Mouse (Mus musculus): ENCODE results near the gene Fam178b.
A peak's percentile ranks its signal among the peaks of the same experiment; 100 is the strongest.
"Not testable (repeated sequence)": the region's sequence is repeated elsewhere in the genome, so short reads cannot be mapped to it uniquely, and the experiment has no call there.

Fam178b gene

GRCm38 (mm10) chr1:36671260-36671659, 11.7 kb downstream of the Fam178b start:
- DNase-seq, result no peak

GRCm38 (mm10) chr1:36670256-36670655, 12.7 kb downstream of the Fam178b start:
- no peak for DNase-seq

DNA sequence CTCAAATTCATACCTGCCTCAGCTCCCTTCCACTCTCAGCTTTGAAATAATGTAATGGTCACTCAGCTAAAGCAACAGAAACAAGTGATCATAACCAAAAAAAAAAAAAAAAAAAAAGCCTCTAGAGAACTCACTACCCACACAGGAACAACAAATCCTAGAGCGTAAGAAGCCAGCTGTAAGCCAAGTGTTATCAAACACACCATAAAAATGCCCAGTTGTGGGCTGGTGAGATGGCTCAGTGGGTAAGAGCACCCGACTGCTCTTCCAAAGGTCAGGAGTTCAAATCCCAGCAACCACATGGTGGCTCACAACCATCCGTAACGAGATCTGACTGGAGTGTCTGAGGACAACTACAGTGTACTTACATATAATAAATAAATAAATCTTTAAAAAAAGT, 15.0 kb downstream of the Fam178b start:
- DNase-seq, result not testable (repeated sequence)

DNA sequence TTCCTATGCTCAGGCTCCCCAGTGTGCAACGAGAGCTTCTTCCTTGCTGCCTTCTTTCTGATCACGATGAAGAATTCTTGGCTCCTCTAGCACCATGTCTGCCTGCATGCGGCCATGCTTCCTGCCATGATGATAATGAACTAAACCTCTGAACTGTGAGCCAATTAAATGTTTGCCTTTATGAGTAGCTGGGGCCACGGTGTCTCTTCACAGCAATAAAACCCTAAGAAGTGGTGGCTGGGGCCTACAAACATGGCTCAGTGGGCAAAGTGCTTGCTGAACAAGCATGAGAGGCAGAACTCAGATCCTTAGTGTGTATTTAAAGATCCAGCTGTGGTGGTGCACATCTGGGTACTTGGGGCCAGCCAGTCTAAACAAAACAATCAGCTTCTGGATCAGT, 17.0 kb downstream of the Fam178b start:
- DNase-seq, result no peak

- DNase-seq, result peak; percentile 41
Measured at GRCm38 (mm10) chr1:36665165-36665723, 17.7 kb downstream of the Fam178b start.

DNA sequence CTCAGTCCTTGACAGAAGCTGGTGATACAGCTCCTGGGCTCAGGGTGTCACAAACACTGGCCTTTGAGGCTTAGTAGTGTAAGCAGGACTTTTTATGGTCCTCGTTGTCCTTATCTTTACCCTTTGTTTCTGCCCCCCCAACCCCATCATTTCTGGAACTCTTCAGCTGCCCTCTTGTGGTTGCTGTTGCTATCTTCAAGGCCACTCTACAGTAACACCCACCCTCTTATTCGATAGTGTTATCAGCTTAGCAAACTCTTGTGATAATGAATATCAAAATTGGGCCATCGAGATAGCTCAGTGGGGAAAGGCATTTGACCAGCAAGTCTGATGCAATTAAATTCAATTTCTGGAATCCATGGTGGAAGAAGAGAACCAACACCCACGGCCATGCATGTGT, 18.5 kb downstream of the Fam178b start:
- peak; percentile 47 for DNase-seq

DNA sequence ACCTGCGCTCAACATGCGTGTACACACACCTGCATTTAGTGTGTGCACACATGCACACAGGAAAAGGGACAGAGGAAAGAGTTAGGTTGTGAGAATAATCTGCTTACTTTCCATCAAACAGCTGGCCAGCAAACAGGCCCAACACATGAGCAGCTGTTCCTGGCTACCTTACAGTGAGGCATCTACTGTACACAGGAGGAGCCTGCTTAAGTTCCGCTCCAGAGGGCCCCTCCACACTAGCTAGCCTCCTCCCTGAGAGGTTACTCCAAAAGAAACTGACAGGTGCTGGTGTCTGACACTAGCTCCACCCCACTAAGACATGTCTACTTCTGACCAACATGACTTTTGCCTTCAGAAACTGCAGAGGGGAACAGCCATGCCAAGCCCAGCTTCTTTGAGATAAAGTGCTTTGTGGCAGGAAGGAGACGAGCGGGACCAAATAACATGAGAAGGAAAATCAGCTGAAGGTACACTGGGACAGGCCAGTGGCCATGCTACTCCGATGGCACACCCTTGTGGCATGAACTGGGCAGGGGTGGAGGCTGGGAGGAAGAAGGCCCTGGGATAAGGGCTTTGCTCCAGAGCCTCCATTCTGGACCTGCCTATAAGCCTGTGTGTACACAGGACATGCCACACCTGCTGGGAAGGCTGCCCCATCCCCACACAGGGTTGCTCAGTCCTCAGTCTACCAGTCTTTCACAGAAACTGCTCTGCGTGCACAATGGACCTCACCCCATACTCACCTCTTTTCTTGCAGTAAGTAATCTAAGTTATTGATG, 24.2 kb downstream of the Fam178b start:
- no peak for DNase-seq

DNA sequence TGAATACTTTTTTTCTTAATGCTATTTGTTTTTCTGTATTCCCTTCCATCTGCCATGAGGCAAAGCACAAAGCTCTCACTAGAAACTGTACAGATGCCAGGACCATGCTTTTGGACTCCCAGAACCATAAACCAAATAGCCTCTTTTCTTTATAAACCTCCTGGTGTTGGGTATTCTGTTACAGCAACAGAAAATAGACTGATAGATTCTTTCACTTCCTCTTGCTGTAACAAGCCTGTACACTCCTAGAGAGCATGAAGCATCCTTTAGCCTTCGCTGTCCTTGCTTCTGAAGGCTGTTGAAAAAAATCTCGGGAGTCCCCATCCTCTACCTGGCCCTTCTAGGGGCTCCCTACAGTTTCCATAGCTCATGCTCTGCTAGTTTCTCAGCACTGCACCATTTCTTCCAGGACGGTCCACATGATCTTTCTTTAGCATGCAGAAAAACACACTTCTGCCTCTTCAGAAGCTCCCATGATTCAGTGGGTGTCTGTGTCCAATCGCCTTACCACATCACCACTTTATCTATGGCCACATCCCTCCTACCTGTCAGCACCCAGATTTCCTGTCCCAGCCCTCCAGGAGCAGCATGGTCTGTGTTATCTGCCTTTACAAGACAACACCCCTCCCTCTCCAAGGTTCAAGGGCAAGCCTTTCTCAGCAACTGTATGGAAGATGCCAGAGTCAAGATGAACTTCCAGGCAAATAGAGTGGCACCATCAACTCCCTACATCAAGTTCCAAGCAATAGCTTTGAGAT, 25.1 kb downstream of the Fam178b start:
- DNase-seq, result no peak

GRCm38 (mm10) chr1:36656233-36656632, 26.8 kb downstream of the Fam178b start:
- DNase-seq, result no peak

- DNase-seq, result no peak
Measured at GRCm38 (mm10) chr1:36655039-36655438, 27.9 kb downstream of the Fam178b start.

DNA sequence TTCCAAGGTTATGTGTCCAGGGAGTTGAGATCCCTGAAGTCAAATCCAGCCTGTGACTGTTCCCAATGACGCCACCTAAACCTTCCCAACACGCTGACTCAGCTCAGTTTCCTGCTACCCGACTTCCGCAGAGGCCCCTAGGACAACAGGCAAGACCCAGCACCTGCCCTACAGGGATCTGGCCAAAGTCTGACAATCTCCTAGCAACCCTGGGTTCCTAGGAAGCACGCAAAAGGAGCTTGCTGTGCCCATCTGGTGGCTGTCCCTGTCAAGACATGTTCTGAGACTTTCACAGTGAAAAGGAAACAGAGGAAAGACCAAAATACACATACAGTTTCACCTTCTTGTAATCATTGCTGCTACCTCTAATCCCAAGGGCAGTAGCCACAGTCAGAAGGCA, 35.4 kb downstream of the Fam178b start:
- DNase-seq, result peak; percentile 45

- no peak for DNase-seq
Measured at GRCm38 (mm10) chr1:36646285-36646684, 36.7 kb downstream of the Fam178b start.

GRCm38 (mm10) chr1:36644615-36645007, 38.4 kb downstream of the Fam178b start:
- DNase-seq, result no peak

DNA sequence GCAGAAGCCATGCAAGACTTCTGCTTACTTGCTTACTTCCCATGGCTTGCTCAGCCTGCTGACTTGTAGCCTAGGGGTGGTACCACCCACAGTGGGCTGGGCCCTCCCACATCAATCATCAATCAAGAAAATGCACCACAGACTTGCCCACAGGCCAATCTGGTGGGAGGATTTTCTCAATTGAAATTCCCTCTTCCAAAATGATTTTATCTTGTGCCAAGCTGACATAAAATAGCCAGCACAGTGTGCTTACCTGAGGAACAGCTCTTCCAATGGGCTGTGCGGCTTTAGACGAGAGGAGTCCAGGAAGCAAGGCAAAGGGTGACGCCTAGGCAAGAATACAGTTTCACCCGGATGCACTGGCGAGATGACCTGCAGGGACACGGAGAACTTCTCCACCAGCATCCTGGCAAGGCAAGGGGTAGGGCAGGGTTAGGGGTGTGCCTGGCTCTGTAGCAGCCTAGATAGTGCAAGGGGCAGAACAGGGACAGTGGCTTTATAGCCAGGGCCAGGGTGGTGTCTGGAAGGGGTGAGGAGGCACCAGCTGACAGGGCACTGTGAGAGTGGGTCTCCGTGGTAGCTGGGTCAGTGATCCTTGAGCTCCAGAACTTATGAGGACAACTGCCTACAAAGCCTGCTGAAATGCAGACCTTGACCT, 38.9 kb downstream of the Fam178b start:
- DNase-seq, result no peak

DNA sequence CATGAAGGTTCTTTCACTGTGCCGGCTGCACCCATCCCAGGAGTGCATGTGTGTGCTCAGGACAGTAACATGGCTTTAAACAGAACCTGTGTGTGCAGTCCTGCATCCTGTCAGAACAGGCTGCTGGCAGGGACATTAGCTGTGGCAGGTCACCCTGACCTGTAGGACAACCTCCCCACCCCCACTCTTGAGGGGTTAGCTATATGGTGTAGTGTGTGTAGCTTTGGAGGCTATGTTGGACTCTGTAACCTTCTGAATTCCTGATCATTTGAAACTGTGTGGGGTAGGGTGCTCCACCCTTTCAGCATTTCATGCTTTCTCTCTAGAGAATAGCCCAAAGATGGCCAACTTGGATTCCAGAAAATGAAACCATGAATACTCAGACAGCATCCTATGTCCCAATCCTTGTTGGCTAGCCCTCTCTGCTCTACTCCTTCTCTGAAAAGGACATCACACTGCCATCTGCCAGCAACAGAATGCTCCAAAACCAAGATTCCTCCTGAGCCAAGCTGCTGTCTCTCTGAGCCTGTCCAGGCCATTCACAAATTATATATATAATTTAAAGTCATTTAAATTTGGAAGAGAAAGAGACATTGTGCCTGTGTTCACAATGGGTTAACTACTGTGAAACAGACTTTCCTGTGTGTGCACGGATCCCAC, 47.0 kb downstream of the Fam178b start:
- DNase-seq, result no peak

- peak; percentile 85 for DNase-seq
Measured at GRCm38 (mm10) chr1:36634940-36635339, 48.0 kb downstream of the Fam178b start.

- DNase-seq, result no peak
Measured at GRCm38 (mm10) chr1:36633920-36634319, 49.1 kb downstream of the Fam178b start.

DNA sequence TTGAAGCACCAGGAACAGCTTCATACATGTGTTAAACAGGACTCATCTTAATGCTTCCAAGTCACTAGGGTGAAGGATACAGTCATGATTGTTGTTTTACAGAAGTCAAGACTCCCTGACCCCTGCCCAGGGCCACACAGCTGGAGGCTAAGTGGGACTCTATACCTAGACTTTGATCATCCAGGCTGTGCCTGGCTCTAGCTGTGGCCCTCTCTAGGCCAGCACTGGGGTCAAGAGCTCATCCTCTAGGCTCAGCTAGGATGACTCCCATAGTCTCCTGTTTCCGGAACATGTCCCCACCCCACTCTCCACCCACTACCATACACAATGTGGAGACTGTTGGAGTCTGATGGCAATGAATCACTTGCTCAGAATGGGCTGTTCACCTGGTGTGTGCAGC, 50.1 kb downstream of the Fam178b start:
- DNase-seq, result no peak

- no peak for DNase-seq
Measured at GRCm38 (mm10) chr1:36632090-36632489, 50.9 kb downstream of the Fam178b start.

DNA sequence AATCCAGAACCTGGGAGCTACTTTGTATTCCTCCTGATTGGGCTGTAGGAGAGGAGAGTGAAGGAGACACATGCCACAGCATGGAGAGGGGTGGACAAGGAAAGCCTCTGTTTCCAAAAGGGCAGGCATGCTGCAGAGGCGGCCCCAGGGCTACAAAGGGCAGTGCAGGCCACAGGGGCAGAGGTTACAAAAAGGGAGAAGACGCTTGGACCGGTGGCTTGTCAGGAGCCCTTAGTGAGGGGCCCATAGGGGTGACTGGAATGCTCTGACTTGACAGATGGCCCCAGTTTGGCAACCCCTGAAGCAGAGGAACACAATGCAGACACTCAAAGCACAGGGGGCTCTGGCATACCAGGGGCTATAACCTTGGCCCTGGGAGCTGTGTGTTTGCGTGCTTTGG, 51.6 kb downstream of the Fam178b start:
- DNase-seq, result no peak

DNA sequence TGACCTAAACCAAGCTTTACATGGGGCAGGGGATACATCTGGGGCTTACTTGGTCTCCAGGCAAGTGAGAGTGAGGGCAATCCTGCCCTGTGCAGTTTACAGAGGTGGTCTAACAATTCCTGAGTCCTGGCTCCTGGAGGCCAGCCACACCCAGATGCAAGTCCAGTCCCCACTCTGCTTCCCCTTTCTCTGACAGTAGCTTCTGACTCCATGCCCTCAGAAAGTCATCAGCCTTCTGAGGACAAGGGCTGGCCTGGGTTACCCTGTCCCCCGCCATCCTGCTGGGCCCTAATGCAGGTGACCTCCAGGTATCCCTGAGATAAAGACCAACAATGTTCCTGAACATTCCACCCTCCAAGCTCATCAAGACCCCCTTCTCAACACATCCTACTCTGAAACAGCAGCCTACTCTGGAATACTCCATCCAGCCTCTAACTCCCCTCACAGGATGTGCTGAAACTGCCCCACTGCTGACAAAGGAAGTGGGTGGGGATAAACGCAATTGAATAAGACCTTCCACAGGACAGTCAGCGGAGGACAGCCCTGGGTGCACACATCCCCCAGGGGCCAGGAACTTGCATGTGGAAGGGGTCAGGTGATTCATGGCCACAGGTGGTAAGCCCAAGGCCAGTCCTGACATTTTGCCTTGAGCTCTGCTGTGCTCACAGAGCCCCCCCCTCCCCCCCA, 52.8 kb downstream of the Fam178b start:
- no peak for DNase-seq

DNA sequence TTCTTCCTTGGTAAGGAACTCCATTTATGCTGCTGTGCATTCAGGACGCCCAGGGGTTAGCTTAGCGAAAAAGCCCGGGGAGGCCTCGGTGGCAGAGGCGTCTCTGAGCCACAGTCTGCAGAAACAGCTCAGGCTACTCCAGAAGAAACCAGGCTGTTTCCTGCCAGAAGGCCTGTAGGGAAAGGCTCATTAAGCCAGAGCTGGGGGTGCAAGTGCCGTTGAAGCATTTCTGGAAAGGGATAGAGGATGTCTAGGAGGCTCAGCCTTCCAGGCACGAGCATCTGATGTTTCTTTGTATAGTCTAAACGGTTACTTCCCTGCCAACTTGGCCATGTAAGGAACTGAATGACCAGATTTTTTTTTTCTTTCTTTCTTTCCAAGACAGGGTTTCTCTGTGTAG, 54.4 kb downstream of the Fam178b start:
- DNase-seq, result no peak
